Mouse (Mus musculus) inflammation-experienced regulatory T-cells, adult 6 months (primary cell): Measurements from ENCODE around the gene Gpr85. TPM values are rescaled to one million over a fixed set of nuclear protein-coding genes. Genes with fewer than 3 reads are reported as not detected.
"Not testable (repeated sequence)": the region's sequence is repeated elsewhere in the genome, so short reads cannot be mapped to it uniquely, and the experiment has no call there.

Experiments
- ATAC-seq: one replicate; pipeline ENCODE4 v1.8.0; 2017
- polyA plus RNA-seq, 3 experiments: library from polyadenylated mRNA; unstranded; fragments of 100-300 nt; shearing (Covaris generic); gene quantifications; one replicate each; pipeline ENCODE4 v1.2.1; 2017

Gene Gpr85
- polyA plus RNA-seq, result not detected

GRCm38 (mm10) chr6:13839345-13840054, at the start of gene Gpr85:
Gene Gpr85 (minus strand): TSS chr6:13839942.
- ATAC-seq, result no peak

GRCm38 (mm10) chr6:13884877-13885592, 45.3 kb upstream of the Gpr85 start:
- ATAC-seq, result no peak

- no peak for ATAC-seq
Measured at GRCm38 (mm10) chr6:13882919-13883318, 43.2 kb upstream of the Gpr85 start.

GRCm38 (mm10) chr6:13873959-13874358, 34.2 kb upstream of the Gpr85 start:
- no peak for ATAC-seq

GRCm38 (mm10) chr6:13872076-13872475, 32.3 kb upstream of the Gpr85 start:
- no peak for ATAC-seq

- peak; percentile 38 for ATAC-seq
Measured at GRCm38 (mm10) chr6:13871625-13871958, 31.9 kb upstream of the Gpr85 start.

- peak; percentile 99 for ATAC-seq
Measured at GRCm38 (mm10) chr6:13870919-13871624, 31.3 kb upstream of the Gpr85 start, which contains the start of gene 2610001J05Rik. Gene 2610001J05Rik (minus strand): TSS chr6:13871518.

- no peak for ATAC-seq
Measured at GRCm38 (mm10) chr6:13870289-13870741, 30.6 kb upstream of the Gpr85 start.

- ATAC-seq, result no peak
Measured at GRCm38 (mm10) chr6:13860596-13860995, 20.9 kb upstream of the Gpr85 start.

- no peak for ATAC-seq
Measured at GRCm38 (mm10) chr6:13859877-13860585, 20.3 kb upstream of the Gpr85 start.

GRCm38 (mm10) chr6:13854230-13854629, 14.5 kb upstream of the Gpr85 start:
- ATAC-seq, result no peak

GRCm38 (mm10) chr6:13853244-13853643, 13.5 kb upstream of the Gpr85 start:
- ATAC-seq, result no peak

GRCm38 (mm10) chr6:13846031-13846430, 6.3 kb upstream of the Gpr85 start:
- ATAC-seq, result not testable (repeated sequence)

- no peak for ATAC-seq
Measured at GRCm38 (mm10) chr6:13838677-13839344, 931 bp downstream of the Gpr85 start.

GRCm38 (mm10) chr6:13837916-13838676, 1.6 kb downstream of the Gpr85 start:
- peak; percentile 33 for ATAC-seq

- ATAC-seq, result no peak
Measured at GRCm38 (mm10) chr6:13836967-13837570, 2.7 kb downstream of the Gpr85 start.

GRCm38 (mm10) chr6:13835720-13836665, 3.7 kb downstream of the Gpr85 start:
- no peak for ATAC-seq

GRCm38 (mm10) chr6:13832770-13833169, 7.0 kb downstream of the Gpr85 start:
- no peak for ATAC-seq

- no peak for ATAC-seq
Measured at GRCm38 (mm10) chr6:13828877-13829276, 10.9 kb downstream of the Gpr85 start.

GRCm38 (mm10) chr6:13816661-13817060, 23.1 kb downstream of the Gpr85 start:
- no peak for ATAC-seq
